In genomic region chr3:55495866-55496265, GRCm38 (mm10) we compare ENCODE assay signal across 27 mouse cellular contexts. TPM values are rescaled to one million over a fixed set of nuclear protein-coding genes. Genes with fewer than 3 reads are reported as not detected.
A peak's percentile ranks its signal among the peaks of the same experiment; 100 is the strongest.
DNase-seq lines count a peak whose midpoint lies in the region; ATAC-seq and TF ChIP-seq lines count a peak whose summit lies in the region.
"Had no signal": no experiment of that assay in that cellular context is flagged by ENCODE, and none has a peak within 500 bp of the region (broad histone marks: within the 10 kb centered on the region; RNA-seq: fewer than 3 reads in every experiment).

No protein-coding gene starts in this region.

- no peak overlapping the region for H3K4me2 ChIP-seq in midbrain, embryonic 11.5 days
- no peak overlapping the region for H3K4me2 ChIP-seq in midbrain, postnatal 0 days (ENCODE audit: low read depth, low read length, poor library complexity, severe bottlenecking)
- H3K4me2 ChIP-seq in embryonic facial prominence, embryonic 12.5 days (replicated peaks): no peak overlapping the region
- no peak overlapping the region for H3K4me2 ChIP-seq in intestine, embryonic 16.5 days (ENCODE audit: low read depth, low read length)
- H3K4me2 ChIP-seq in limb, embryonic 15.5 days: no peak overlapping the region
- H3K4me2 ChIP-seq in hindbrain, postnatal 0 days (ENCODE audit: low read depth, low read length): no peak overlapping the region
- H3K4me2 ChIP-seq: forebrain, embryonic 15.5 days; liver, embryonic 15.5 days; midbrain, embryonic 15.5 days had no signal

- peak; percentile 82 for DNase-seq in midbrain, embryonic 11.5 days (ENCODE audit: low spot score, missing footprints)
- DNase-seq in midbrain, postnatal 0 days (ENCODE audit: low spot score): no peak
- DNase-seq in hindbrain, postnatal 0 days (ENCODE audit: low spot score): no peak
- DNase-seq in right cerebral cortex, postnatal 36 days (ENCODE audit: low spot score in 2 of 2): no peak
- DNase-seq: adrenal gland, postnatal 36 days; cerebellum, adult 2 months; cerebellum, postnatal 36 days; gastrocnemius, postnatal 36 days; left cerebral cortex, postnatal 4 days; thymus, postnatal 14 days had no signal

- TF ChIP-seq CTCF in midbrain, postnatal 0 days (IDR thresholded peaks at IDR 0.05): no peak
- no peak for TF ChIP-seq CTCF in hindbrain, postnatal 0 days (IDR thresholded peaks at IDR 0.05; ENCODE audit: low read depth)

- H3K9ac ChIP-seq in midbrain, embryonic 11.5 days (ENCODE audit: low read length): no peak overlapping the region
- H3K9ac ChIP-seq in midbrain, postnatal 0 days (replicated peaks; ENCODE audit: low read length, poor library complexity, severe bottlenecking): no peak overlapping the region
- H3K9ac ChIP-seq in embryonic facial prominence, embryonic 12.5 days: no peak overlapping the region
- no peak overlapping the region for H3K9ac ChIP-seq in intestine, embryonic 16.5 days (ENCODE audit: low read depth, low read length)
- H3K9ac ChIP-seq in limb, embryonic 15.5 days: no peak overlapping the region
- H3K9ac ChIP-seq in hindbrain, postnatal 0 days (replicated peaks; ENCODE audit: low read length): no peak overlapping the region
- H3K9ac ChIP-seq: forebrain, embryonic 15.5 days; liver, embryonic 15.5 days; midbrain, embryonic 15.5 days had no signal

- H3K9me3 ChIP-seq in midbrain, embryonic 11.5 days (ENCODE audit: control insufficient read depth, low read length): no peaks in the 10 kb centered on the region; the same call in 1 of the 2 replicates
- no peaks in the 10 kb centered on the region for H3K9me3 ChIP-seq in midbrain, postnatal 0 days (ENCODE audit: low read length)
- H3K9me3 ChIP-seq in embryonic facial prominence, embryonic 12.5 days: no peaks in the 10 kb centered on the region
- no peaks in the 10 kb centered on the region for H3K9me3 ChIP-seq in intestine, embryonic 16.5 days (ENCODE audit: control insufficient read depth, low read length)
- H3K9me3 ChIP-seq in limb, embryonic 15.5 days: no peaks in the 10 kb centered on the region
- no peaks in the 10 kb centered on the region for H3K9me3 ChIP-seq in hindbrain, postnatal 0 days (ENCODE audit: low read length)
- H3K9me3 ChIP-seq: forebrain, embryonic 15.5 days; liver, embryonic 15.5 days; midbrain, embryonic 15.5 days had no signal

- peaks cover 6% of the 10 kb centered on the region; the same call in 1 of the 2 replicates for H3K4me1 ChIP-seq in midbrain, embryonic 11.5 days (ENCODE audit: control insufficient read depth, insufficient read depth, low read length)
- H3K4me1 ChIP-seq in midbrain, postnatal 0 days (ENCODE audit: insufficient read depth, low read length): no peaks in the 10 kb centered on the region
- H3K4me1 ChIP-seq in embryonic facial prominence, embryonic 12.5 days: peaks cover 24% of the 10 kb centered on the region
- H3K4me1 ChIP-seq in intestine, embryonic 16.5 days (ENCODE audit: control insufficient read depth, insufficient read depth, low read length): 0 out of 2 replicates have a peak, but pooled peaks cover 2% of the 10 kb centered on the region
- peaks cover 22% of the 10 kb centered on the region for H3K4me1 ChIP-seq in limb, embryonic 15.5 days
- H3K4me1 ChIP-seq in hindbrain, postnatal 0 days (ENCODE audit: insufficient read depth, low read length): no peaks in the 10 kb centered on the region
- H3K4me1 ChIP-seq: liver, embryonic 15.5 days had no signal

- no peak overlapping the region for H3K27ac ChIP-seq in midbrain, embryonic 11.5 days (ENCODE audit: low read depth, low read length)
- H3K27ac ChIP-seq in midbrain, postnatal 0 days (ENCODE audit: low read depth, low read length): no peak overlapping the region
- peak overlapping the region; percentile 58 for H3K27ac ChIP-seq in embryonic facial prominence, embryonic 12.5 days
- peak overlapping the region; percentile 33; the same call in 1 of the 2 replicates for H3K27ac ChIP-seq in intestine, embryonic 16.5 days (ENCODE audit: low read length)
- H3K27ac ChIP-seq in limb, embryonic 15.5 days: peak overlapping the region; percentile 59; the same call in 1 of the 2 replicates
- no peak overlapping the region for H3K27ac ChIP-seq in hindbrain, postnatal 0 days
- H3K27ac ChIP-seq: forebrain, embryonic 15.5 days; liver, embryonic 15.5 days; midbrain, embryonic 15.5 days had no signal

- no peak for ATAC-seq in midbrain, embryonic 11.5 days (ENCODE audit: low FRiP score)
- ATAC-seq in midbrain, postnatal 0 days (ENCODE audit: low FRiP score): no peak
- ATAC-seq in embryonic facial prominence, embryonic 12.5 days (ENCODE audit: insufficient number of reproducible peaks, insufficient read depth, low FRiP score, low TSS enrichment): no peak
- peak; percentile 80 for ATAC-seq in intestine, embryonic 16.5 days
- ATAC-seq in limb, embryonic 15.5 days (ENCODE audit: insufficient number of reproducible peaks, low FRiP score, low TSS enrichment, low read depth): no peak
- ATAC-seq in hindbrain, postnatal 0 days: no peak
- no peak for ATAC-seq in inflammation-experienced regulatory T-cells, adult 6 months
- ATAC-seq: forebrain, embryonic 15.5 days; lung, postnatal 0 days; midbrain, embryonic 15.5 days had no signal

- no peak overlapping the region for H3K4me3 ChIP-seq in midbrain, embryonic 11.5 days (ENCODE audit: low read depth, low read length)
- H3K4me3 ChIP-seq in midbrain, postnatal 0 days (ENCODE audit: low read depth, low read length): no peak overlapping the region
- no peak overlapping the region for H3K4me3 ChIP-seq in embryonic facial prominence, embryonic 12.5 days
- no peak overlapping the region for H3K4me3 ChIP-seq in intestine, embryonic 16.5 days (ENCODE audit: low read length)
- no peak overlapping the region for H3K4me3 ChIP-seq in limb, embryonic 15.5 days
- H3K4me3 ChIP-seq in hindbrain, postnatal 0 days (ENCODE audit: low read length): no peak overlapping the region
- H3K4me3 ChIP-seq: forebrain, embryonic 15.5 days; liver, embryonic 15.5 days; midbrain, embryonic 15.5 days had no signal

- 12% methylated on average over 4 of the region's 4 CpGs for WGBS in midbrain, embryonic 11.5 days
- 33% methylated on average over 4 of the region's 4 CpGs for WGBS in midbrain, postnatal 0 days
- 11% methylated on average over 4 of the region's 4 CpGs for WGBS in embryonic facial prominence, embryonic 12.5 days
- WGBS in intestine, embryonic 16.5 days: 55% methylated on average over 4 of the region's 4 CpGs
- 28% methylated on average over 4 of the region's 4 CpGs for WGBS in limb, embryonic 15.5 days
- 37% methylated on average over 4 of the region's 4 CpGs for WGBS in hindbrain, postnatal 0 days

- H3K27me3 ChIP-seq in midbrain, embryonic 11.5 days (ENCODE audit: control insufficient read depth, insufficient read depth, low read length): no peaks in the 10 kb centered on the region
- no peaks in the 10 kb centered on the region for H3K27me3 ChIP-seq in midbrain, postnatal 0 days (ENCODE audit: insufficient read depth, low read length)
- H3K27me3 ChIP-seq in embryonic facial prominence, embryonic 12.5 days: no peaks in the 10 kb centered on the region
- no peaks in the 10 kb centered on the region for H3K27me3 ChIP-seq in intestine, embryonic 16.5 days (replicated peaks; ENCODE audit: control insufficient read depth, insufficient read depth, low read length)
- H3K27me3 ChIP-seq in limb, embryonic 15.5 days: no peaks in the 10 kb centered on the region; the same call in 1 of the 2 replicates
- no peaks in the 10 kb centered on the region for H3K27me3 ChIP-seq in hindbrain, postnatal 0 days (ENCODE audit: insufficient read depth, low read length)
- H3K27me3 ChIP-seq: forebrain, embryonic 15.5 days; liver, embryonic 15.5 days; midbrain, embryonic 15.5 days had no signal

- H3K36me3 ChIP-seq in midbrain, embryonic 11.5 days (ENCODE audit: control insufficient read depth, insufficient read depth, low read length): no peaks in the 10 kb centered on the region
- H3K36me3 ChIP-seq in midbrain, postnatal 0 days (ENCODE audit: insufficient read depth, low read length): peaks cover 18% of the 10 kb centered on the region
- H3K36me3 ChIP-seq in embryonic facial prominence, embryonic 12.5 days: 0 out of 2 replicates have a peak, but pooled peaks cover 4% of the 10 kb centered on the region
- no peaks in the 10 kb centered on the region for H3K36me3 ChIP-seq in intestine, embryonic 16.5 days (ENCODE audit: control insufficient read depth, insufficient read depth, low read length)
- H3K36me3 ChIP-seq in limb, embryonic 15.5 days: no peaks in the 10 kb centered on the region
- H3K36me3 ChIP-seq in hindbrain, postnatal 0 days (ENCODE audit: insufficient read depth, low read length): peaks cover 22% of the 10 kb centered on the region; the same call in 1 of the 2 replicates
- H3K36me3 ChIP-seq: liver, embryonic 15.5 days had no signal

RNA-seq across cellular contexts. Expression of gene Gm21954, which starts 23.9 kb away (rescaled TPM):
- not detected in 2 replicates for polyA plus RNA-seq in midbrain, embryonic 11.5 days (2014; fragmentation: Nextera tagmentation; extraction: Ambion mirVana)
- total RNA-seq in midbrain, postnatal 0 days (2014; rRNA removed): not detected in 2 replicates
- not detected in 2 replicates for polyA plus RNA-seq in midbrain, postnatal 0 days (2015; fragmentation: Nextera tagmentation; extraction: Ambion mirVana)
- polyA plus RNA-seq in embryonic facial prominence, embryonic 12.5 days (2016; fragmentation: Nextera tagmentation; extraction: Ambion mirVana): not detected in 2 replicates
- polyA plus RNA-seq in intestine, embryonic 16.5 days (2015; fragmentation: Nextera tagmentation; extraction: Ambion mirVana): not detected in 2 replicates
- not detected in 2 replicates for polyA plus RNA-seq in limb, embryonic 15.5 days (2015; fragmentation: Nextera tagmentation; extraction: Ambion mirVana)
- not detected in 2 replicates for total RNA-seq in hindbrain, postnatal 0 days (2014; rRNA removed)
- not detected in 2 replicates for polyA plus RNA-seq in hindbrain, postnatal 0 days (2015; fragmentation: Nextera tagmentation; extraction: Ambion mirVana)
- not detected for polyA plus RNA-seq in inflammation-experienced regulatory T-cells, adult 6 months (2017; shearing (Covaris generic))
- total RNA-seq: adrenal gland, postnatal 36 days; gastrocnemius, postnatal 36 days; heart, adult 8-10 months; hematopoietic stem cell, adult 5-6 weeks; layer of hippocampus, adult 8-10 months; left cerebral cortex, adult 18-20 months; left cerebral cortex, postnatal 4 days; megakaryocyte progenitor cell, adult 5-6 weeks had no signal
- polyA plus RNA-seq: C2C12; cerebellum, adult 2 months; forebrain, embryonic 15.5 days; heart, embryonic 16.5 days; kidney, embryonic 16.5 days; liver, embryonic 15.5 days; lung, postnatal 0 days; midbrain, embryonic 15.5 days; small intestine, adult 2 months had no signal

Comparison
In these comparisons a context has a peak if more than half of its experiments do, and no peak if none do; other contexts are left out.
1. H3K27ac ChIP-seq: peak in embryonic facial prominence, embryonic 12.5 days (single experiment), intestine, embryonic 16.5 days (single experiment) and limb, embryonic 15.5 days (single experiment); none in midbrain, embryonic 11.5 days (single experiment), midbrain, postnatal 0 days (single experiment) and hindbrain, postnatal 0 days (single experiment).